Mouse (Mus musculus) lung, embryonic 15.5 days (tissue): ENCODE data around the gene Akap13. TPM values are rescaled to one million over a fixed set of nuclear protein-coding genes. Genes with fewer than 3 reads are reported as not detected.
A peak's percentile ranks its signal among the peaks of the same experiment; 100 is the strongest.

Experiments
- ATAC-seq: fragments of 200-750 bp; cut with Nextera tagmentation; 2 replicates; pipeline ENCODE4 v1.8.0; 2017; ENCODE audit warnings: moderate number of reproducible peaks, borderline replicate concordance; ENCODE audit not compliant: low FRiP score, low TSS enrichment; ENCODE audit errors: extremely low read depth
- H3K27ac ChIP-seq: fragments of 300-500 bp; sonication (generic); 2 replicates; pipeline ENCODE4 v1.5.1; 2015; ENCODE audit warnings: moderate library complexity, mild to moderate bottlenecking, inconsistent platforms
- H3K27me3 ChIP-seq: fragments of 300-500 bp; sonication (generic); 2 replicates; pipeline ENCODE4 v1.6.1; 2015; ENCODE audit warnings: inconsistent platforms
- H3K36me3 ChIP-seq: fragments of 300-500 bp; sonication (generic); 2 replicates; pipeline ENCODE4 v1.6.1; 2015; ENCODE audit warnings: inconsistent platforms
- H3K4me1 ChIP-seq: fragments of 300-500 bp; sonication (generic); 2 replicates; pipeline ENCODE4 v1.6.1; 2015; ENCODE audit warnings: inconsistent platforms
- H3K4me2 ChIP-seq: fragments of 300-500 bp; sonication (generic); 2 replicates; pipeline ENCODE4 v1.6.1; 2015; ENCODE audit warnings: inconsistent platforms, mild to moderate bottlenecking, moderate library complexity
- H3K4me3 ChIP-seq: fragments of 300-500 bp; sonication (generic); 2 replicates; pipeline ENCODE4 v1.5.1; 2015; ENCODE audit warnings: mild to moderate bottlenecking, inconsistent platforms
- H3K9ac ChIP-seq: fragments of 300-500 bp; sonication (generic); 2 replicates; pipeline ENCODE4 v1.6.1; 2015; ENCODE audit warnings: inconsistent platforms
- H3K9me3 ChIP-seq: fragments of 300-500 bp; sonication (generic); 2 replicates; pipeline ENCODE4 v1.6.1; 2016; ENCODE audit warnings: inconsistent platforms
- WGBS: fragments of 180-500 bp; shearing (Covaris S2); methylation state at CpG from one replicate; pipeline ENCODE4 v1.1.7; 2015; 5-methylcytosine and 5-hydroxymethylcytosine counted together
- polyA plus RNA-seq: library from polyadenylated mRNA; unstranded; fragments of >200 nt; fragmentation: Nextera tagmentation; extraction: Ambion mirVana; gene quantifications from 2 replicates; pipeline ENCODE4 v1.2.1, GENCODE M21; 2015

Akap13 gene
- polyA plus RNA-seq, 1 experiment from 2014 or later: 39.0 TPM

- Histone ChIP-seq H3K27me3 (no peaks in the 10 kb centered on the region), H3K4me2 (no peak overlapping the region)
- 65% methylated on average over 4 of the region's 4 CpGs for WGBS
Measured at GRCm38 (mm10) chr7:75572127-75572526, 116.8 kb downstream of the Akap13 start.

GRCm38 (mm10) chr7:75575120-75575649 lies 119.9 kb downstream of the Akap13 start:
- peak; percentile 81 for ATAC-seq
- H3K4me2 ChIP-seq: peak overlapping the region; percentile 23
- H3K4me3 ChIP-seq: no peak overlapping the region
- peaks cover 28% of the 10 kb centered on the region for H3K4me1 ChIP-seq
- H3K9ac ChIP-seq: no peak overlapping the region
- peak overlapping the region; percentile 69 for H3K27ac ChIP-seq
- WGBS: 16% methylated on average over 9 of the region's 9 CpGs
- no peaks in the 10 kb centered on the region for H3K9me3 ChIP-seq
- no peaks in the 10 kb centered on the region for H3K36me3 ChIP-seq
- no peaks in the 10 kb centered on the region for H3K27me3 ChIP-seq

More at GRCm38 (mm10) chr7:75572127-75572526, 116.8 kb downstream of the Akap13 start:
- Histone ChIP-seq H3K4me3 (no peak overlapping the region), H3K9me3 (no peaks in the 10 kb centered on the region), H3K27ac (no peak overlapping the region), H3K9ac (no peak overlapping the region), H3K36me3 (no peaks in the 10 kb centered on the region), H3K4me1 (peaks cover 29% of the 10 kb centered on the region)
- no peak for ATAC-seq

GRCm38 (mm10) chr7:75575800-75576585 lies 120.7 kb downstream of the Akap13 start:
- Histone ChIP-seq H3K9me3 (no peaks in the 10 kb centered on the region), H3K27ac (peak overlapping the region; percentile 69), H3K36me3 (0 out of 2 replicates have a peak, but pooled peaks cover 5% of the 10 kb centered on the region), H3K4me1 (peaks cover 28% of the 10 kb centered on the region), H3K9ac (no peak overlapping the region), H3K4me2 (peak overlapping the region; percentile 23; the same call in 1 of the 2 replicates), H3K27me3 (no peaks in the 10 kb centered on the region), H3K4me3 (no peak overlapping the region)
- ATAC-seq: no peak
- WGBS: 79% methylated on average over 1 of the region's 1 CpGs

GRCm38 (mm10) chr7:75576851-75577250 lies 121.5 kb downstream of the Akap13 start:
- H3K9me3 ChIP-seq: no peaks in the 10 kb centered on the region
- peaks cover 27% of the 10 kb centered on the region for H3K4me1 ChIP-seq
- H3K27ac ChIP-seq: no peak overlapping the region
- WGBS: 90% methylated on average over 2 of the region's 2 CpGs
- H3K4me2 ChIP-seq: no peak overlapping the region
- H3K36me3 ChIP-seq: 0 out of 2 replicates have a peak, but pooled peaks cover 6% of the 10 kb centered on the region
- ATAC-seq: no peak
- no peaks in the 10 kb centered on the region for H3K27me3 ChIP-seq
- no peak overlapping the region for H3K9ac ChIP-seq
- no peak overlapping the region for H3K4me3 ChIP-seq

GRCm38 (mm10) chr7:75577353-75577752 lies 122.0 kb downstream of the Akap13 start:
- Histone ChIP-seq H3K36me3 (0 out of 2 replicates have a peak, but pooled peaks cover 6% of the 10 kb centered on the region), H3K4me2 (no peak overlapping the region), H3K4me3 (no peak overlapping the region), H3K4me1 (peaks cover 28% of the 10 kb centered on the region), H3K9ac (no peak overlapping the region), H3K9me3 (no peaks in the 10 kb centered on the region), H3K27ac (no peak overlapping the region), H3K27me3 (no peaks in the 10 kb centered on the region)
- WGBS: 72% methylated on average over 6 of the region's 6 CpGs
- no peak for ATAC-seq

GRCm38 (mm10) chr7:75578647-75579046 lies 123.3 kb downstream of the Akap13 start:
- H3K4me2 ChIP-seq: no peak overlapping the region
- H3K9me3 ChIP-seq: no peaks in the 10 kb centered on the region
- ATAC-seq: no peak
- 0 out of 2 replicates have a peak, but pooled peaks cover 6% of the 10 kb centered on the region for H3K36me3 ChIP-seq
- H3K27ac ChIP-seq: no peak overlapping the region
- H3K4me3 ChIP-seq: no peak overlapping the region
- H3K27me3 ChIP-seq: no peaks in the 10 kb centered on the region
- H3K9ac ChIP-seq: no peak overlapping the region
- whole genome bisulfite sequencing: 91% methylated on average over 4 of the region's 4 CpGs
- H3K4me1 ChIP-seq: peaks cover 38% of the 10 kb centered on the region

GRCm38 (mm10) chr7:75582091-75582490 lies 126.8 kb downstream of the Akap13 start:
- Histone ChIP-seq H3K36me3 (0 out of 2 replicates have a peak, but pooled peaks cover 6% of the 10 kb centered on the region), H3K4me2 (no peak overlapping the region), H3K4me1 (peaks cover 40% of the 10 kb centered on the region), H3K9me3 (no peaks in the 10 kb centered on the region), H3K9ac (no peak overlapping the region), H3K4me3 (no peak overlapping the region), H3K27me3 (no peaks in the 10 kb centered on the region), H3K27ac (peak overlapping the region; percentile 29; the same call in 1 of the 2 replicates)
- no peak; the same call in 1 of the 2 replicates for ATAC-seq
- WGBS: 56% methylated on average over 4 of the region's 4 CpGs

GRCm38 (mm10) chr7:75584100-75584499 lies 128.8 kb downstream of the Akap13 start:
- H3K27me3 ChIP-seq: no peaks in the 10 kb centered on the region
- H3K4me1 ChIP-seq: peaks cover 36% of the 10 kb centered on the region
- H3K9me3 ChIP-seq: no peaks in the 10 kb centered on the region
- H3K4me3 ChIP-seq: no peak overlapping the region
- ATAC-seq: no peak
- 0 out of 2 replicates have a peak, but pooled peaks cover 6% of the 10 kb centered on the region for H3K36me3 ChIP-seq
- no peak overlapping the region for H3K9ac ChIP-seq
- 0 out of 2 replicates have a peak overlapping the region, but pooled peaks have one; percentile 1 for H3K27ac ChIP-seq
- 37% methylated on average over 2 of the region's 2 CpGs for WGBS
- H3K4me2 ChIP-seq: no peak overlapping the region

GRCm38 (mm10) chr7:75585409-75585808 lies 130.1 kb downstream of the Akap13 start:
- H3K4me1 ChIP-seq: peaks cover 36% of the 10 kb centered on the region
- peak overlapping the region; percentile 84 for H3K27ac ChIP-seq
- peak overlapping the region; percentile 46 for H3K4me2 ChIP-seq
- 0 out of 2 replicates have a peak, but pooled peaks cover 5% of the 10 kb centered on the region for H3K36me3 ChIP-seq
- H3K9ac ChIP-seq: no peak overlapping the region
- H3K4me3 ChIP-seq: no peak overlapping the region
- H3K27me3 ChIP-seq: no peaks in the 10 kb centered on the region
- WGBS: 69% methylated on average over 6 of the region's 6 CpGs
- ATAC-seq: no peak
- H3K9me3 ChIP-seq: no peaks in the 10 kb centered on the region

- peak; percentile 50; the same call in 1 of the 2 replicates for ATAC-seq
- Histone ChIP-seq H3K4me1 (peaks cover 38% of the 10 kb centered on the region), H3K4me3 (peak overlapping the region; percentile 24), H3K4me2 (peak overlapping the region; percentile 46), H3K9ac (peak overlapping the region; percentile 10; the same call in 1 of the 2 replicates), H3K9me3 (no peaks in the 10 kb centered on the region), H3K27me3 (no peaks in the 10 kb centered on the region), H3K36me3 (no peaks in the 10 kb centered on the region), H3K27ac (peak overlapping the region; percentile 78)
- WGBS: 32% methylated on average over 14 of the region's 14 CpGs
Measured at GRCm38 (mm10) chr7:75586113-75586512, 130.8 kb downstream of the Akap13 start.

GRCm38 (mm10) chr7:75587727-75588126 lies 132.4 kb downstream of the Akap13 start:
- Histone ChIP-seq H3K36me3 (no peaks in the 10 kb centered on the region), H3K27me3 (no peaks in the 10 kb centered on the region), H3K4me3 (no peak overlapping the region), H3K4me1 (peaks cover 35% of the 10 kb centered on the region), H3K9me3 (no peaks in the 10 kb centered on the region), H3K4me2 (peak overlapping the region; percentile 21; the same call in 1 of the 2 replicates), H3K9ac (no peak overlapping the region), H3K27ac (no peak overlapping the region)
- ATAC-seq: no peak
- WGBS: 81% methylated on average over 5 of the region's 5 CpGs
